In genomic region chr11:50324751-50325471, GRCm38 (mm10) we compare ENCODE assay signal across 8 mouse cellular contexts. TPM values are rescaled to one million over a fixed set of nuclear protein-coding genes. Genes with fewer than 3 reads are reported as not detected.
DNase-seq lines count a peak whose midpoint lies in the region; ATAC-seq and TF ChIP-seq lines count a peak whose summit lies in the region.

No protein-coding gene starts in this region.

- H3K4me2 ChIP-seq in heart, embryonic 11.5 days = peak overlapping the region; percentile 92
- peak overlapping the region; percentile 58 for H3K4me2 ChIP-seq in forebrain, embryonic 15.5 days (replicated peaks)
- peak overlapping the region; percentile 56 for H3K4me2 ChIP-seq in limb, embryonic 15.5 days
- H3K4me2 ChIP-seq in neural tube, embryonic 15.5 days = peak overlapping the region; percentile 75

- H3K4me3 ChIP-seq in heart, embryonic 11.5 days (ENCODE audit: low read depth, low read length) = peak overlapping the region; percentile 97
- H3K4me3 ChIP-seq in G1E (ENCODE audit: low read depth, low read length) = peak overlapping the region; percentile 91
- H3K4me3 ChIP-seq in forebrain, embryonic 15.5 days = peak overlapping the region; percentile 93
- peak overlapping the region; percentile 91 for H3K4me3 ChIP-seq in limb, embryonic 15.5 days
- peak overlapping the region; percentile 99 for H3K4me3 ChIP-seq in neural tube, embryonic 15.5 days (replicated peaks)

- H3K9ac ChIP-seq in heart, embryonic 11.5 days (ENCODE audit: low read depth, low read length) = peak overlapping the region; percentile 99
- H3K9ac ChIP-seq in forebrain, embryonic 15.5 days (replicated peaks) = peak overlapping the region; percentile 94
- peak overlapping the region; percentile 95 for H3K9ac ChIP-seq in limb, embryonic 15.5 days
- peak overlapping the region; percentile 90 for H3K9ac ChIP-seq in neural tube, embryonic 15.5 days (replicated peaks)

- H3K27ac ChIP-seq in heart, embryonic 11.5 days (ENCODE audit: low read depth, low read length) = peak overlapping the region; percentile 94
- peak overlapping the region; percentile 91 for H3K27ac ChIP-seq in forebrain, embryonic 15.5 days (replicated peaks)
- H3K27ac ChIP-seq in limb, embryonic 15.5 days = peak overlapping the region; percentile 91
- H3K27ac ChIP-seq in neural tube, embryonic 15.5 days (replicated peaks) = peak overlapping the region; percentile 91

- DNase-seq in heart, postnatal 4 days = no peak
- no peak for DNase-seq in G1E (ENCODE audit: low spot score)
- DNase-seq in adrenal gland, postnatal 10 days = no peak
- no peak for DNase-seq in frontal cortex, postnatal 36 days (ENCODE audit: low spot score in 2 of 2)

- peak; percentile 66 for ATAC-seq in heart, embryonic 11.5 days (replicated peaks; ENCODE audit: insufficient number of reproducible peaks, low FRiP score, low TSS enrichment)
- no peak for ATAC-seq in G1E (ENCODE audit: extremely low read depth, insufficient number of reproducible peaks, low FRiP score, poor library complexity, severe bottlenecking)
- peak; percentile 76 for ATAC-seq in forebrain, embryonic 15.5 days (replicated peaks)
- ATAC-seq in limb, embryonic 15.5 days (ENCODE audit: insufficient number of reproducible peaks, low FRiP score, low TSS enrichment, low read depth) = peak; percentile 71
- ATAC-seq in neural tube, embryonic 15.5 days (ENCODE audit: low FRiP score) = peak; percentile 67

- no peaks in the 10 kb centered on the region for H3K27me3 ChIP-seq in heart, embryonic 11.5 days (ENCODE audit: control insufficient read depth, insufficient read depth, low read length)
- no peaks in the 10 kb centered on the region for H3K27me3 ChIP-seq in G1E (ENCODE audit: insufficient read depth, low read length)
- H3K27me3 ChIP-seq in forebrain, embryonic 15.5 days = no peaks in the 10 kb centered on the region
- no peaks in the 10 kb centered on the region for H3K27me3 ChIP-seq in limb, embryonic 15.5 days
- H3K27me3 ChIP-seq in neural tube, embryonic 15.5 days (replicated peaks) = no peaks in the 10 kb centered on the region

- H3K4me1 ChIP-seq in heart, embryonic 11.5 days (ENCODE audit: control insufficient read depth, insufficient read depth, low read length) = peaks cover 23% of the 10 kb centered on the region
- H3K4me1 ChIP-seq in G1E (ENCODE audit: insufficient read depth, low read depth, low read length) = peaks cover 41% of the 10 kb centered on the region
- H3K4me1 ChIP-seq in forebrain, embryonic 15.5 days = peaks cover 38% of the 10 kb centered on the region
- H3K4me1 ChIP-seq in limb, embryonic 15.5 days = peaks cover 10% of the 10 kb centered on the region; the same call in 1 of the 2 replicates
- H3K4me1 ChIP-seq in neural tube, embryonic 15.5 days = peaks cover 37% of the 10 kb centered on the region

- no peaks in the 10 kb centered on the region for H3K9me3 ChIP-seq in heart, embryonic 11.5 days (replicated peaks; ENCODE audit: control insufficient read depth, low read length)
- no peaks in the 10 kb centered on the region for H3K9me3 ChIP-seq in G1E (replicated peaks)
- H3K9me3 ChIP-seq in forebrain, embryonic 15.5 days = no peaks in the 10 kb centered on the region
- H3K9me3 ChIP-seq in limb, embryonic 15.5 days = no peaks in the 10 kb centered on the region
- no peaks in the 10 kb centered on the region for H3K9me3 ChIP-seq in neural tube, embryonic 15.5 days (replicated peaks)

- no peak for TF ChIP-seq CTCF in G1E (IDR thresholded peaks at IDR 0.05; ENCODE audit: low read depth, low read length)

- peaks cover 5% of the 10 kb centered on the region for H3K36me3 ChIP-seq in heart, embryonic 11.5 days (ENCODE audit: control insufficient read depth, insufficient read depth, low read length)
- H3K36me3 ChIP-seq in G1E (replicated peaks) = peaks cover 32% of the 10 kb centered on the region
- H3K36me3 ChIP-seq in forebrain, embryonic 15.5 days = no peaks in the 10 kb centered on the region
- H3K36me3 ChIP-seq in limb, embryonic 15.5 days = no peaks in the 10 kb centered on the region; the same call in 1 of the 2 replicates
- H3K36me3 ChIP-seq in neural tube, embryonic 15.5 days = no peaks in the 10 kb centered on the region

- WGBS in heart, embryonic 11.5 days (ENCODE audit: insufficient replicate concordance) = 1% methylated on average over 34 of the region's 34 CpGs
- WGBS in forebrain, embryonic 15.5 days = 2% methylated on average over 34 of the region's 34 CpGs
- under 1% methylated on average over 34 of the region's 34 CpGs for WGBS in limb, embryonic 15.5 days
- under 1% methylated on average over 33 of the region's 34 CpGs for WGBS in neural tube, embryonic 15.5 days

RNA-seq across cellular contexts. Expression of gene Canx, which starts 0.6 kb away (rescaled TPM):
- 221 and 236 TPM in 2 replicates for polyA plus RNA-seq in heart, embryonic 11.5 days (2014; fragmentation: Nextera tagmentation; extraction: Ambion mirVana)
- 100 to 1,000 TPM; 322 to 335 TPM for total RNA-seq in heart, postnatal 4 days (2021)
- 369 and 385 TPM in 2 replicates for total RNA-seq in G1E (2014; fragmentation: Nextera tagmentation)
- 393 and 558 TPM in 2 replicates for total RNA-seq in G1E (2017)
- 39.0 and 61.0 TPM in 2 replicates for polyA plus RNA-seq in G1E (2012)
- 241 and 250 TPM in 2 replicates for polyA plus RNA-seq in forebrain, embryonic 15.5 days (2015; fragmentation: Nextera tagmentation; extraction: Ambion mirVana)
- polyA plus RNA-seq in limb, embryonic 15.5 days (2015; fragmentation: Nextera tagmentation; extraction: Ambion mirVana) = 293 and 330 TPM in 2 replicates
- 289 and 305 TPM in 2 replicates for polyA plus RNA-seq in neural tube, embryonic 15.5 days (2015; fragmentation: Nextera tagmentation; extraction: Ambion mirVana)
- total RNA-seq in adrenal gland, postnatal 10 days (2021) = 100 to 1,000 TPM; 304 to 310 TPM

RNA-seq across cellular contexts. Expression of gene Cby3, which starts 29.4 kb away (rescaled TPM):
- not detected in 2 replicates for polyA plus RNA-seq in heart, embryonic 11.5 days (2014; fragmentation: Nextera tagmentation; extraction: Ambion mirVana)
- total RNA-seq in heart, postnatal 4 days (2021) = not detected
- total RNA-seq in G1E (2014; fragmentation: Nextera tagmentation) = not detected in 2 replicates
- total RNA-seq in G1E (2017) = not detected in 2 replicates
- not detected in 2 replicates for polyA plus RNA-seq in G1E (2012)
- 1.2 and 1.9 TPM in 2 replicates for polyA plus RNA-seq in forebrain, embryonic 15.5 days (2015; fragmentation: Nextera tagmentation; extraction: Ambion mirVana)
- 0.37 TPM in 1 of 2 replicates, not detected in the other for polyA plus RNA-seq in limb, embryonic 15.5 days (2015; fragmentation: Nextera tagmentation; extraction: Ambion mirVana)
- 0.55 and 1.8 TPM in 2 replicates for polyA plus RNA-seq in neural tube, embryonic 15.5 days (2015; fragmentation: Nextera tagmentation; extraction: Ambion mirVana)
- not detected for total RNA-seq in adrenal gland, postnatal 10 days (2021)

RNA-seq across cellular contexts. Expression of gene Maml1, which starts 32.8 kb away (rescaled TPM):
- 5.5 and 5.9 TPM in 2 replicates for polyA plus RNA-seq in heart, embryonic 11.5 days (2014; fragmentation: Nextera tagmentation; extraction: Ambion mirVana)
- total RNA-seq in heart, postnatal 4 days (2021) = 10 to 100 TPM; 19.6 to 20.2 TPM
- 34.4 and 44.8 TPM in 2 replicates for total RNA-seq in G1E (2014; fragmentation: Nextera tagmentation)
- total RNA-seq in G1E (2017) = 5.5 and 6.1 TPM in 2 replicates
- polyA plus RNA-seq in G1E (2012) = 15.2 and 17.8 TPM in 2 replicates
- polyA plus RNA-seq in forebrain, embryonic 15.5 days (2015; fragmentation: Nextera tagmentation; extraction: Ambion mirVana) = 3.8 and 4.6 TPM in 2 replicates
- 5.4 and 6.1 TPM in 2 replicates for polyA plus RNA-seq in limb, embryonic 15.5 days (2015; fragmentation: Nextera tagmentation; extraction: Ambion mirVana)
- 2.5 and 2.6 TPM in 2 replicates for polyA plus RNA-seq in neural tube, embryonic 15.5 days (2015; fragmentation: Nextera tagmentation; extraction: Ambion mirVana)
- 10 to 100 TPM; 24.4 to 25.2 TPM for total RNA-seq in adrenal gland, postnatal 10 days (2021)

RNA-seq across cellular contexts. Expression of gene Hnrnph1, which starts 51.9 kb away (rescaled TPM):
- 320 and 342 TPM in 2 replicates for polyA plus RNA-seq in heart, embryonic 11.5 days (2014; fragmentation: Nextera tagmentation; extraction: Ambion mirVana)
- total RNA-seq in heart, postnatal 4 days (2021) = 100 to 1,000 TPM; 191 to 216 TPM
- total RNA-seq in G1E (2014; fragmentation: Nextera tagmentation) = 360 and 411 TPM in 2 replicates
- 498 and 593 TPM in 2 replicates for total RNA-seq in G1E (2017)
- 203 and 230 TPM in 2 replicates for polyA plus RNA-seq in G1E (2012)
- polyA plus RNA-seq in forebrain, embryonic 15.5 days (2015; fragmentation: Nextera tagmentation; extraction: Ambion mirVana) = 664 and 668 TPM in 2 replicates
- 370 and 395 TPM in 2 replicates for polyA plus RNA-seq in limb, embryonic 15.5 days (2015; fragmentation: Nextera tagmentation; extraction: Ambion mirVana)
- 390 and 401 TPM in 2 replicates for polyA plus RNA-seq in neural tube, embryonic 15.5 days (2015; fragmentation: Nextera tagmentation; extraction: Ambion mirVana)
- total RNA-seq in adrenal gland, postnatal 10 days (2021) = 100 to 1,000 TPM; 205 to 288 TPM
